Mouse (Mus musculus) G1E (cell line): ENCODE results near the gene Ankrd35.

ENCODE experiments used
- CTCF ChIP-seq: IDR thresholded peaks from 2 replicates; pipeline ENCODE4 v1.5.1; 2012; ENCODE audit warnings: low read depth, low read length, inconsistent platforms, mixed read lengths
- GATA1 ChIP-seq: IDR thresholded peaks from 2 replicates; pipeline ENCODE4 v1.6.1; 2012; ENCODE audit warnings: borderline replicate concordance, low read length, inconsistent platforms, mixed read lengths
- TAL1 ChIP-seq: conservative IDR thresholded peaks from 2 replicates; pipeline ENCODE4 v1.6.1; 2012; ENCODE audit warnings: low read depth, low read length, inconsistent platforms, mixed read lengths

- TF ChIP-seq CTCF (no peak), GATA1 (no peak), TAL1 (no peak)
These were observed 23.6 kb downstream of the Ankrd35 start for GRCm38 (mm10) chr3:96693579-96693978.
